Mouse (Mus musculus) megakaryocyte-erythroid progenitor cell, adult 5-6 weeks (primary cell): ENCODE data around the gene 4833420G17Rik. TPM values are rescaled to one million over a fixed set of nuclear protein-coding genes. Genes with fewer than 3 reads are reported as not detected.
A peak's percentile ranks its signal among the peaks of the same experiment; 100 is the strongest.
"Not testable (repeated sequence)": the region's sequence is repeated elsewhere in the genome, so short reads cannot be mapped to it uniquely, and the experiment has no call there.

Experiments used
- ATAC-seq: replicated peaks from 2 replicates; pipeline ENCODE4 v1.8.0; 2016; ENCODE audit warnings: mild to moderate bottlenecking, inconsistent platforms; ENCODE audit not compliant: severe bottlenecking, poor library complexity, low FRiP score, low TSS enrichment
- total RNA-seq, 2 experiments: library from RNA; stranded (forward) in 1 of 2; stranded (reverse) in 1 of 2; fragments of 200-1000, 215-1000 nt in 1 of 2; fragments of >200 nt in 1 of 2; fragmentation: Nextera tagmentation in 1 of 2; gene quantifications; 2 replicates each; pipeline ENCODE4 v1.2.3; 2014 to 2017

The 4833420G17Rik gene
- total RNA-seq (2014; fragmentation: Nextera tagmentation), result 72.9 and 76.0 TPM in 2 replicates
- total RNA-seq (2017), result 49.3 and 54.9 TPM in 2 replicates

- peak; percentile 96 for ATAC-seq
These were observed at the start of gene 4833420G17Rik for GRCm38 (mm10) chr13:119462596-119463560. Gene 4833420G17Rik (plus strand): TSS chr13:119462768.

DNA sequence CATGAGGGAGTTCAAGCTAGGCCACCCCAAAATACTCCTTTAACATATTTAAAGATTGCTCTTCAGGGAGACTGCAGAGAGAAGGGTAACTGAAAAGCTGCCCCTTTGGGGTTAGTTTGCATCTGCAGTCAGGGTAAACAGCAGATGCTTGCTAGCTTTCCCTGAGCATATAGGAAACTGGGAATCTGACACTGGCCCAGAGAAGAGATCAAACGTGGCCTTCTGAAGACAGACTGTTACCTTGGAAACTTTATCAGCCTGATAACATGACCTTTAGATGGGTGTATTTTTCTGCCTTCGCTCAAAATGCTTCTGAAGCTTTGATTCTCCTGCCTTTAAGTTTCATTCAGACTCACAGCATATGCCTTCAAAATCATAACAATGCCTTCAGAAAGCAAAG, 49.5 kb upstream of the 4833420G17Rik start:
- 0 out of 2 replicates have a peak, but pooled peaks have one; percentile 4 for ATAC-seq

DNA sequence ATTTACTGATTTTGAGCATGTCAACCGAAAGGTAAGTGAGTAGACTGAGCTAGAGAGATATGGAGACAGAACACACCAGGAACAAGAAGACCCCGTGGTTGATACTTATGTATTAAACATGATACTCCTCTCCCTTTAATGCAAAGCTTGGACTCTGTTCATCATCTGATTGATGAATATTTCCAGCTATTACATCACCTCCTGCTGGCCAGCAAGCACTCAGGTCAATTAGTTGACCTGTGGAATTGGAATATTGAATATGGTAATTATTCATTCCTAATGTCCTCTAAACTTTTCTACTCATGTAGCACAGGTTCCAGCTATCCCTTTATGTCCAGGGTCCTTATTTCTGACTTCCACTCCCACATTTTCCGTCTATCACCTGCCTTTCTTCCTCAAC, 44.1 kb upstream of the 4833420G17Rik start:
- no peak for ATAC-seq

DNA sequence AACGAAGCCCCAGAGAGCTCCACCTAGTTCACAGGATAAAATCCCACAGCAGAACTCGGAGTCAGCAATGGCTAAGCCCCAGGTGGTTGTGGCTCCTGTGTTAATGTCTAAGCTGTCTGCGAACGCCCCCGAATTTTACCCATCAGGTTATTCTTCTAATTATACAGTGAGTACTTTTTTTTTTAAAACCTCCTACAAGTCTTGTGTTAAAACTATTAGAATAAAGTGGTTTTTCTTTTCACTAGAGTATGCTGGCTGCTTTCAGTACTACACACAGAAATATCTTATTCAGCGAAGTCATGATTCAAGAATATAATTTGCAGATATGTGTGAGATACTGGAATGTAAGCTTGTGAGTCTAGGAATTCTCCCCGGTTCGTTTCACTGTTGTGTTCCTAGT, 32.4 kb upstream of the 4833420G17Rik start:
- ATAC-seq, result peak; percentile 52

- no peak for ATAC-seq
These were observed 30.5 kb upstream of the 4833420G17Rik start for GRCm38 (mm10) chr13:119432041-119432440.

DNA sequence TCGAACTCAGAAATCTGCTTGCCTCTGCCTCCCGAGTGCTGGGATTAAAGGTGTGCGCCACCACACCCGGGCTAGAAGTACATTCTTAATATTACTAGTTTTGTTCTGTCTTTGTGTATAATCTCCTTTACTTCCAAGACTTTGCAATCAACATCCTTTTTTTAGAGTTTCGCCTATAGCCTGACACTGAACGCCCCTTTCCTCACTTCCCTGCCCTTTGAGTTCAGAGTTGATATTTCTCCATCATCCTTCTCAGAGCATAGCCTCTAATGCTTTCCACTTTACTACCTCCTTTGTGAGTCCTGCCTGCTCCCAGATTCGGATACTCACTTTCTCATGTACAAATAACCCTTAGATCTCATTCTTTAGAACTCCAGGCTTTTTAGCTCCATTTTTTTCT, 28.2 kb upstream of the 4833420G17Rik start:
- ATAC-seq, result no peak

DNA sequence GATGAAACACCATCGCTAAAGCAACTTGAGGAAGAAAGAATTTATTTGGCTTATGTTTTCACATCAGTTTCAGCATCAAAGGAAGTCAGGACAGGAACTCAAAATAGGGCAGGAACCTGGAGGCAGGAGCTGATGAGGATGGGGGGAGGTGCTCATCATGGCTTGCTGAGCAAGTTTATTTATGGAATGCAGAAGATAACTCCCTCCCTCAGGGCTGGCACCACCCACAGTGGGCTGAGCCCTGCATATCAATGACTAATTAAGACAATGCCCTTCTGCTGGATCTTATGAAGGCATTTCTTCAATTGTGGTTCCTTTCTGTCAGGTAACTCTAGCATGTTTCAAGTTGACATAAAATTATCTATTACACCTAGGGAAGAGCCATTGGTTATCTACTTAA, 20.3 kb upstream of the 4833420G17Rik start:
- ATAC-seq, result peak; percentile 97

GRCm38 (mm10) chr13:119453563-119453962, 9.0 kb upstream of the 4833420G17Rik start:
- no peak for ATAC-seq

DNA sequence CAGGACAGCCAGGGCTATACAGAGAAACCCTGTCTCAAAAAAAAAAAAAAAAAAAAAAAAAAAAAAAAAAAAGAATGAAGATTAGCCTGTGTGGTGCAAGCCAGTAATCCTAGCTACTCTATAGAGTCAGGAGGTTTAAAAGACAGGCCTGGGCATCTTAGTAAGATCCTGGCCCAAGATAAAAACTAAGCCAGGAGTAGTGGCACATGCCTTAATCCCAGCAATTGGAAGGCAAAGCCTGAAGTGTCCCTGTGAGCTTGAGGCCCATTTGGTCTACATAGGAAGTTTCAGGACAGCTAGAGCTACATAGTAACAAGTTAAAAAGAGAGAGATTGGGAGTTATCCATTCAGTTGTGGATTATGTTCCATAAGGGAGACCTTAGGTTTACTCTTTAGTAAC, 7.5 kb upstream of the 4833420G17Rik start:
- no peak for ATAC-seq

GRCm38 (mm10) chr13:119456342-119456741, 6.2 kb upstream of the 4833420G17Rik start:
- no peak for ATAC-seq

DNA sequence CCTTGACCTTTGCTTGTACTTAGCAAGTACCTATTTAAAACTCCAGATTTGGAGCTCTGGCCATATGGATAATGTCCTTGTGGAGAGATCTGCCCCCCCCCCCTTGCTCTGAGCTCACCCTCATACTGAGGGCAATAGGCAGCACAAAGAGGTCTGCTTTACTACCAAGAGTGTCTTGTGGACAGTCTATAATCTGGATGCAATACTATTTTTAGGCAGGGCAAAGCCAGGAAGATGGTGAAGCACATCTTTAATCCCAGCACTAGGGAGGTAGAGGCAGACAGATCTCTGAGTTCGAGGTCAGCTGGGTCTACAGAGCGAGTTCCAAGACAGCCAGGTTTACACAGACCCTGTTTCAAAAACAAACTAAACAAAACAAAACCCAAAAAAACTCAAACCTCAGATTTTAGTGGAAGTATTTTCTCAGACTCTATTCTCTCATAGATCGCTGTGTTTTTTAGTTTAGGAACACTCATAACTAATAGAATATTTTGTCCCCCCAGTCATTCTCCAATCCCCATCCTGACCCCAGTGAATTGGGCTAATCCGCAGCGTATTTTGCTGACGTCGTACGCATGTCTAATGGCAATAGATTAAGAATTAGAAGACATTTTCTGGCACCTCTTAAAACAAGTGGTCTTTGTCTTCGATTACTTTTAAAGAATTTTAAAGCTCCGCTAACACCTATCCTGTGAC, 520 bp upstream of the 4833420G17Rik start:
- peak; percentile 67 for ATAC-seq

- 0 out of 2 replicates have a peak, but pooled peaks have one; percentile 37 for ATAC-seq
These were observed 14.1 kb downstream of the 4833420G17Rik start for GRCm38 (mm10) chr13:119476631-119477030.

DNA sequence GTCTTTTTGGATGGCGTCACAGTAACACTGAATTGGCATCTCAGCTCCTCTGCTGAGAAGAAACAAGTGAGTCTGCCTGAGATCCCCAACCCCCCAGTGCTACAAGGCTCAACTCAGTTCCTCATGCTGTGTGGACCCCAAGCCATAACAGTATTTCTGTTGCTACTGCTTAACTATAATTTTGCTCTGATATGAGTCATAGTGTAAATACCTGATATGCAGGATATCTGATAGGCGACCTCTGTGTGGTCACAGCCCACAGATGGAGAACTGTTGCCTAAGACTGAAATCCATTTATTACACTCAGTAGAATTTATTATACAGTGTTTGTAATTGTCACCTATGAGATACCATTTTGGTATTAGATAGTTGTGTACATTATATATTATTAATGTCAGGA, 15.2 kb downstream of the 4833420G17Rik start:
- no peak for ATAC-seq

- no peak for ATAC-seq
These were observed 24.8 kb downstream of the 4833420G17Rik start for GRCm38 (mm10) chr13:119487354-119487753.

GRCm38 (mm10) chr13:119487880-119488580, 25.5 kb downstream of the 4833420G17Rik start, which contains the start of the genes Tmem267 and 3110070M22Rik:
Gene Tmem267 (plus strand): TSS chr13:119488039.
Gene 3110070M22Rik (minus strand): TSS chr13:119488383.
- ATAC-seq, result no peak; the same call in 1 of the 2 replicates

DNA sequence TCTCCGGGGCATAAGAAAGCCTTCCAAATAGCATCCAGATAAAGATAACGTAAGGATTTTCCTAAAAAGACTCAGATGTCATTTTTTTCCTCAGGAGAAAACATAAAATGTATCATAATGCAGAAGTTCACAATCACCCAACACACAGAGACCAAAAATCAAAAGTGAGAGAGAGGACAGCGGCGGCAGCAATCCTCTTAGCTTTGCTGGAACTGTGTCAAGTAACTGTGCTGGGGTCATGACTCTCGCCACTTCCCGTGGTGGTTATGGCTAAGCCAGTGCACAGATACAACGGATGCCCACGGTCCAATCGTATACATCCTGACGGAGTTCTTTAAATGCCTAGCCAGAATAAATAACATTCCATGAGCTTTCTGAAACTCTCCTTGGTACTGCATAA, 29.5 kb downstream of the 4833420G17Rik start:
- not testable (repeated sequence) for ATAC-seq

- ATAC-seq, result peak; percentile 28; the same call in 1 of the 2 replicates
These were observed 32.4 kb downstream of the 4833420G17Rik start for GRCm38 (mm10) chr13:119494938-119495337.
